Mouse (Mus musculus) liver, postnatal 0 days (tissue): Measurements from ENCODE around the gene Nfatc4.

Experiments
- CTCF ChIP-seq: sonication (generic); IDR thresholded peaks from 2 replicates; pipeline ENCODE4 v1.5.1; 2016; ENCODE audit warnings: antibody characterized with exemption, low read depth
- EP300 ChIP-seq: IDR thresholded peaks from 2 replicates; pipeline ENCODE4 v1.6.1; 2016; ENCODE audit warnings: antibody characterized with exemption, low read depth, mild to moderate bottlenecking

DNA sequence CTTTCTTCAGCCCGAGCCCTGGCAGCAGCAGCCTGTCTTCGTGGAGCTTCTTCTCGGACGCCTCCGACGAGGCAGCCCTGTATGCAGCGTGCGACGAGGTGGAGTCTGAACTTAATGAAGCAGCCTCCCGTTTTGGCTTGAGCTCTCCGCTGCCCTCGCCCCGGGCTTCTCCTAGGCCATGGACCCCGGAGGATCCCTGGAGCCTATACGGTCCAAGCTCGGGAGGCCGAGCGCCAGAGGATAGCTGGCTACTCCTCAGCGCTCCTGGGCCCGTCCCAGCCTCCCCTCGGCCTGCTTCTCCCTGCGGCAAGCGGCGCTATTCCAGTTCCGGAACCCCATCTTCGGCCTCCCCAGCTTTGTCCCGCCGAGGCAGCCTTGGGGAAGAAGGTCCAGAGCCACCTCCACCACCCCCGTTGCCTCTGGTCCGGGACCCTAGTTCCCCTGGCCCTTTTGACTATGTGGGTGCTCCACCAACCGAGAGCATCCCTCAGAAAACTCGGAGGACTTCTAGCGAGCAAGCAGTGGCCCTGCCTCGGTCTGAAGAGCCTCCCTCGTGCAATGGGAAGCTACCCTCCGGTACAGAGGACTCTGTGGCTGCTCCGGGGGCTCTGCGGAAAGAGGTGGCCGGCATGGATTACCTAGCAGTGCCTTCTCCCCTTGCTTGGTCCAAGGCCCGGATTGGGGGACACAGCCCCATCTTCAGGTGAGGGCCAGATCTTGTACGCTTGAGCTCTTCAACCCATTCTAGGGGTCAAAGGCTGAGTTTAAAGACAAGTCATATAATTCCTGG is 3.8 kb downstream of the Nfatc4 start:
- TF ChIP-seq CTCF (no peak), EP300 (no peak)
